Mouse (Mus musculus) MEL (cell line): ENCODE measurements at regions not wholly inside any gene's neighbourhood (a gene's known extent, or its start where the extent isn't known, plus 50 kb on each side); places are given as distances from the start of the nearest gene placed in this dataset.

ENCODE experiments used
- CTCF ChIP-seq, 3 experiments: IDR thresholded peaks in 2 of 3; conservative IDR thresholded peaks in 1 of 3; 2 replicates each; pipeline ENCODE4 v1.5.1; 2011 to 2012; ENCODE audit warnings: low read length in 3 of 3, low read depth in 2 of 3, mild to moderate bottlenecking in 2 of 3, improper control_type of control experiment in 1 of 3, inconsistent platforms in 1 of 3, mixed read lengths in 1 of 3, moderate library complexity in 1 of 3; ENCODE audit not compliant: control insufficient read depth in 1 of 3, insufficient read depth in 1 of 3, poor library complexity in 1 of 3, severe bottlenecking in 1 of 3
- GATA1 ChIP-seq: IDR thresholded peaks from 2 replicates; pipeline ENCODE4 v1.6.1; 2011; ENCODE audit warnings: low read depth, low read length, improper control_type of control experiment
- MAFK ChIP-seq: IDR thresholded peaks from 2 replicates; pipeline ENCODE4 v1.6.1; 2011; ENCODE audit warnings: low read depth, mild to moderate bottlenecking, low read length, improper control_type of control experiment, borderline replicate concordance
- RCOR1 ChIP-seq: IDR thresholded peaks from 2 replicates; pipeline ENCODE4 v1.6.1; 2012; ENCODE audit warnings: low read depth, mild to moderate bottlenecking, inconsistent platforms, low read length, improper control_type of control experiment
- TAL1 ChIP-seq: IDR thresholded peaks from 2 replicates; pipeline ENCODE4 v1.6.1; 2012; ENCODE audit warnings: mild to moderate bottlenecking, inconsistent platforms, low read length, moderate library complexity, mixed read lengths
- TBP ChIP-seq: IDR thresholded peaks from 2 replicates; pipeline ENCODE4 v1.8.0; 2011; ENCODE audit warnings: low read depth, low read length, improper control_type of control experiment
- USF1 ChIP-seq: IDR thresholded peaks from 2 replicates; pipeline ENCODE4 v1.6.1; 2014; ENCODE audit warnings: low read depth, mild to moderate bottlenecking, inconsistent platforms, low read length, improper control_type of control experiment, moderate library complexity

DNA sequence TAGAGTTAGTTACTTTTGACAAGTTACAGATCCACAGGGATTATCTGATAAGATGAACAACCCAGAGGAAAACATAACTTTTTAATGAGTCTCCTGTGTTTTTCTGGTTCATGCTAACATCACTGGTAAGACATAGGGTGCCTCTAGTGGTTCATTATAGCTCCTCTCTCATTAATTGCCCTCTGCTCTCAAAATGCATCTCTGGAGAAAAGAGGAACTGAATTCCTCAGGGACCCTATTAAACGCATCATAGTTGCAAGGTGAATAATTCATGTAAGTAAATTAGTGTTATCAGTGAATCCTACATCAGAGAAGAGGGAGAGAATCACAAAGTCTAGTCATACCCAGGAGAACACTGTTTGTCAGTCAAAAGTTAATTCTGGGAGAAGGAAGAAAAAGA lies 52.4 kb upstream of the Olfr1507 start:
- TF ChIP-seq GATA1 (no peak), CTCF (IDR thresholded peaks at IDR 0.05 in 2 of 3, conservative IDR thresholded peaks at IDR 0.05 in 1 of 3; ENCODE audit: control insufficient read depth in 1 of 3, insufficient read depth in 1 of 3, low read depth in 2 of 3, low read length in 3 of 3, poor library complexity in 1 of 3, severe bottlenecking in 1 of 3) (no peak), TAL1 (no peak), USF1 (no peak), RCOR1 (no peak), TBP (no peak), MAFK (no peak)
